Mouse (Mus musculus): ENCODE measurements at regions not wholly inside any gene's neighbourhood (a gene's known extent, or its start where the extent isn't known, plus 50 kb on each side); places are given as distances from the start of the nearest gene placed in this dataset.

- DNase-seq: no peak
These were observed 900.9 kb upstream of the Cdh7 start for GRCm38 (mm10) chr1:109081337-109081736.

- DNase-seq: peak; percentile 9
These were observed 896.1 kb upstream of the Cdh7 start for GRCm38 (mm10) chr1:109086110-109086509.

GRCm38 (mm10) chr1:109105073-109105472 is 877.2 kb upstream of the Cdh7 start:
- peak; percentile 22 for DNase-seq
